Mouse (Mus musculus): ENCODE measurements around the gene Alpi. TPM values are rescaled to one million over a fixed set of nuclear protein-coding genes. Genes with fewer than 3 reads are reported as not detected.

The Alpi gene
- total RNA-seq, 4 experiments from 2014 or later = 0.20 TPM; not detected in 3

GRCm38 (mm10) chr1:87059042-87059665, 42.3 kb downstream of the Alpi start:
- DNase-seq (ENCODE audit: low spot score in 2 of 2) = no peak

- DNase-seq (ENCODE audit: low spot score in 2 of 2) = no peak
Observed at GRCm38 (mm10) chr1:87057075-87057474, 44.3 kb downstream of the Alpi start.

GRCm38 (mm10) chr1:87051369-87051768, 50.0 kb downstream of the Alpi start:
- no peak for DNase-seq (ENCODE audit: low spot score in 2 of 2)

GRCm38 (mm10) chr1:87050700-87051099, 50.7 kb downstream of the Alpi start:
- no peak for DNase-seq (ENCODE audit: low spot score in 2 of 2)

- DNase-seq (ENCODE audit: low spot score in 2 of 2) = no peak
Observed at GRCm38 (mm10) chr1:87050072-87050471, 51.3 kb downstream of the Alpi start.

Other genes with a start within 250 kb of the Alpi start
- not detected for gene Alppl2, start 11.7 kb downstream of the Alpi start, total RNA-seq (2022)
- gene Akp3, start 23.4 kb upstream of the Alpi start, total RNA-seq (2022) = not detected
- gene Ecel1, start 54.9 kb upstream of the Alpi start, total RNA-seq (2022) = 1 to 10 TPM; 2.3 to 5.3 (median 3.7) TPM
- gene Prss56, start 81.7 kb upstream of the Alpi start, total RNA-seq (2022) = under 1 TPM in 1 of 4 experiments, not detected in 3; 0.14 TPM
- gene Chrnd, start 89.0 kb upstream of the Alpi start, total RNA-seq (2022) = not detected
- not detected for gene Chrng, start 103.1 kb upstream of the Alpi start, total RNA-seq (2022)
- gene Eif4e2, start 112.3 kb upstream of the Alpi start, total RNA-seq (2022) = 10 to 100 TPM; 54.7 to 68.0 (median 59.8) TPM
- gene Efhd1, start 162.8 kb upstream of the Alpi start, total RNA-seq (2022) = 10 to 100 TPM; 14.7 to 17.4 (median 16.3) TPM
- 100 to 1,000 TPM; 130 to 170 (median 151) TPM for gene Gigyf2, start 225.4 kb upstream of the Alpi start, total RNA-seq (2022)